Mouse (Mus musculus) cerebral cortex, adult 2 months (tissue): Measurements from ENCODE around the gene Frmd4b.

Experiments used
- WGBS: fragments of 180-500 bp; shearing (Covaris S2); methylation state at CpG from one replicate; pipeline ENCODE4 v1.1.7; 2018; 5-methylcytosine and 5-hydroxymethylcytosine counted together

The Frmd4b gene

GRCm38 (mm10) chr6:97311599-97312544, 305.5 kb downstream of the Frmd4b start:
- 19% methylated on average over 33 of the region's 33 CpGs for WGBS

- 72% methylated on average over 7 of the region's 7 CpGs for WGBS
Observed at GRCm38 (mm10) chr6:97310901-97311331, 306.4 kb downstream of the Frmd4b start.

- 76% methylated on average over 6 of the region's 6 CpGs for WGBS
Observed at GRCm38 (mm10) chr6:97309161-97309560, 308.2 kb downstream of the Frmd4b start.

- 92% methylated on average over 6 of the region's 6 CpGs for WGBS
Observed at GRCm38 (mm10) chr6:97308562-97308961, 308.8 kb downstream of the Frmd4b start.

GRCm38 (mm10) chr6:97307231-97307630, 310.1 kb downstream of the Frmd4b start:
- 86% methylated on average over 8 of the region's 8 CpGs for WGBS

- WGBS: 90% methylated on average over 11 of the region's 11 CpGs
Observed at GRCm38 (mm10) chr6:97306351-97306750, 311.0 kb downstream of the Frmd4b start.

GRCm38 (mm10) chr6:97305491-97305890, 311.9 kb downstream of the Frmd4b start:
- WGBS: 65% methylated on average over 7 of the region's 7 CpGs

- 45% methylated on average over 11 of the region's 11 CpGs for WGBS
Observed at GRCm38 (mm10) chr6:97305010-97305409, 312.3 kb downstream of the Frmd4b start.

- WGBS: 76% methylated on average over 9 of the region's 9 CpGs
Observed at GRCm38 (mm10) chr6:97303277-97304109, 313.8 kb downstream of the Frmd4b start.

GRCm38 (mm10) chr6:97302303-97302702, 315.0 kb downstream of the Frmd4b start:
- 85% methylated on average over 7 of the region's 7 CpGs for WGBS

- 80% methylated on average over 6 of the region's 6 CpGs for WGBS
Observed at GRCm38 (mm10) chr6:97300659-97301058, 316.7 kb downstream of the Frmd4b start.

- 90% methylated on average over 6 of the region's 6 CpGs for WGBS
Observed at GRCm38 (mm10) chr6:97300180-97300579, 317.2 kb downstream of the Frmd4b start.

- 86% methylated on average over 3 of the region's 3 CpGs for WGBS
Observed at GRCm38 (mm10) chr6:97297151-97297550, 320.2 kb downstream of the Frmd4b start.

GRCm38 (mm10) chr6:97295866-97296527, 321.3 kb downstream of the Frmd4b start:
- 91% methylated on average over 21 of the region's 21 CpGs for WGBS

GRCm38 (mm10) chr6:97295416-97295815, 321.9 kb downstream of the Frmd4b start:
- 97% methylated on average over 9 of the region's 9 CpGs for WGBS

GRCm38 (mm10) chr6:97293667-97294569, 323.4 kb downstream of the Frmd4b start:
- 78% methylated on average over 12 of the region's 12 CpGs for WGBS

- WGBS: 79% methylated on average over 5 of the region's 5 CpGs
Observed at GRCm38 (mm10) chr6:97292894-97293293, 324.4 kb downstream of the Frmd4b start.

- WGBS: 91% methylated on average over 3 of the region's 3 CpGs
Observed at GRCm38 (mm10) chr6:97292096-97292495, 325.2 kb downstream of the Frmd4b start.

- 54% methylated on average over 21 of the region's 21 CpGs for WGBS
Observed at GRCm38 (mm10) chr6:97291159-97291908, 326.0 kb downstream of the Frmd4b start.

GRCm38 (mm10) chr6:97290687-97291086, 326.7 kb downstream of the Frmd4b start:
- WGBS: 56% methylated on average over 3 of the region's 3 CpGs
